ENCODE assay signal across 8 mouse cellular contexts in genomic region chr19:27217941-27218411, GRCm38 (mm10). TPM values are rescaled to one million over a fixed set of nuclear protein-coding genes. Genes with fewer than 3 reads are reported as not detected.
A peak's percentile ranks its signal among the peaks of the same experiment; 100 is the strongest.
DNase-seq lines count a peak whose midpoint lies in the region; ATAC-seq lines count a peak whose summit lies in the region.

No protein-coding gene starts in this region.

- ATAC-seq in embryonic facial prominence, embryonic 11.5 days (replicated peaks; ENCODE audit: insufficient number of reproducible peaks, low FRiP score, low TSS enrichment, low read depth): peak; percentile 53
- ATAC-seq in heart, embryonic 16.5 days (replicated peaks; ENCODE audit: extremely low read depth, insufficient read depth, low FRiP score): peak; percentile 21

- H3K4me1 ChIP-seq in embryonic facial prominence, embryonic 11.5 days (ENCODE audit: control insufficient read depth, insufficient read depth, low read length): no peaks in the 10 kb centered on the region; the same call in 1 of the 2 replicates
- peaks cover 31% of the 10 kb centered on the region for H3K4me1 ChIP-seq in heart, embryonic 16.5 days (ENCODE audit: control insufficient read depth, insufficient read depth, low read length)

- H3K36me3 ChIP-seq in embryonic facial prominence, embryonic 11.5 days (replicated peaks; ENCODE audit: control insufficient read depth, insufficient read depth, low read depth, low read length): no peaks in the 10 kb centered on the region
- no peaks in the 10 kb centered on the region for H3K36me3 ChIP-seq in heart, embryonic 16.5 days (ENCODE audit: control insufficient read depth, insufficient read depth)

- H3K9me3 ChIP-seq in embryonic facial prominence, embryonic 11.5 days (replicated peaks; ENCODE audit: control insufficient read depth, low read length): no peaks in the 10 kb centered on the region
- H3K9me3 ChIP-seq in heart, embryonic 16.5 days (replicated peaks; ENCODE audit: control insufficient read depth, low read length): no peaks in the 10 kb centered on the region

- H3K9ac ChIP-seq in embryonic facial prominence, embryonic 11.5 days (replicated peaks; ENCODE audit: low read length): peak overlapping the region; percentile 61
- peak overlapping the region; percentile 86 for H3K9ac ChIP-seq in heart, embryonic 16.5 days (ENCODE audit: low read length)

- H3K4me2 ChIP-seq in embryonic facial prominence, embryonic 11.5 days (ENCODE audit: low read depth, low read length): peak overlapping the region; percentile 98
- peak overlapping the region; percentile 92 for H3K4me2 ChIP-seq in heart, embryonic 16.5 days (ENCODE audit: low read depth, low read length)

- H3K27me3 ChIP-seq in embryonic facial prominence, embryonic 11.5 days (ENCODE audit: control insufficient read depth, insufficient read depth, low read length): 0 out of 2 replicates have a peak, but pooled peaks cover 3% of the 10 kb centered on the region
- peaks cover 11% of the 10 kb centered on the region for H3K27me3 ChIP-seq in heart, embryonic 16.5 days (ENCODE audit: control insufficient read depth, insufficient read depth, low read length)

- H3K4me3 ChIP-seq in embryonic facial prominence, embryonic 11.5 days (ENCODE audit: low read depth, low read length): peak overlapping the region; percentile 71
- H3K4me3 ChIP-seq in heart, embryonic 16.5 days (ENCODE audit: low read length): peak overlapping the region; percentile 78

- H3K27ac ChIP-seq in embryonic facial prominence, embryonic 11.5 days (replicated peaks; ENCODE audit: low read depth, low read length): no peak overlapping the region
- peak overlapping the region; percentile 85 for H3K27ac ChIP-seq in heart, embryonic 16.5 days (ENCODE audit: low read length)

- 0% methylated on average over 21 of the region's 32 CpGs for WGBS in embryonic facial prominence, embryonic 11.5 days
- WGBS in heart, embryonic 16.5 days: under 1% methylated on average over 32 of the region's 32 CpGs

- peak; percentile 7 to 58 for DNase-seq in urinary bladder, adult 18-20 months (ENCODE audit: low spot score in 2 of 2)
- no peak for DNase-seq in urinary bladder, postnatal 10 days (ENCODE audit: low spot score)
- DNase-seq in embryonic facial prominence, embryonic 11.5 days (ENCODE audit: low spot score): peak; percentile 55
- DNase-seq in kidney, postnatal 4 days: peak; percentile 56 to 70
- DNase-seq in lung, postnatal 14 days: peak; percentile 51
- DNase-seq in skeletal muscle tissue, adult 2 months (ENCODE audit: low read depth, low spot score): peak; percentile 27
- no peak for DNase-seq in spleen, postnatal 36 days (ENCODE audit: low spot score in 2 of 2)

RNA-seq across cellular contexts. Expression of gene Vldlr, which starts 1.7 kb away (rescaled TPM):
- 5.2 and 6.4 TPM in 2 replicates for polyA plus RNA-seq in embryonic facial prominence, embryonic 11.5 days (2014; fragmentation: Nextera tagmentation; extraction: Ambion mirVana)
- polyA plus RNA-seq in heart, embryonic 16.5 days (2015; fragmentation: Nextera tagmentation; extraction: Ambion mirVana): 32.5 and 38.7 TPM in 2 replicates

Comparison
In these comparisons a context has a peak if more than half of its experiments do, and no peak if none do; other contexts are left out.
1. DNase-seq: peak in urinary bladder, adult 18-20 months (2 of 2), embryonic facial prominence, embryonic 11.5 days (single experiment), kidney, postnatal 4 days (2 of 2), lung, postnatal 14 days (single experiment) and skeletal muscle tissue, adult 2 months (single experiment); none in urinary bladder, postnatal 10 days (single experiment) and spleen, postnatal 36 days (0 of 2).